Comparison of ENCODE assay signal across 8 mouse cellular contexts in the genomic region with DNA sequence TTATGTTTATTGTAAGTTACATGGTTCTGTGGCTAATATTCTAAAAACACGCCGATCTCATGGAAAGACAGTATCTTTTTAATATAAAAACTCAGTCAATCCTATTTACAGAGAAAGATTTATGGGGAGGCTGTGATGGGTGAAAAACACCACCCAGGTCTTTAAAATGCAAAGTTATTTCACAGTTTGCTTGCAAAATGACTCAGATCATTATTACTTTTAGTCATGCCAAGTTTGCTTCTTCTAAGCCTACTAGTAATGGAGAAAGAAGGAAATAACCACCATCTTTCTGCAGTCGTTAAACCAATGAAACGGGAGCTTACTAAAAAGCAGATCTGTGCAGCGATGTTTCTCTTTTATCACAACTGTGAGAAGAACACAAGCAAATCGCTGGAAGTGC. TPM values are rescaled to one million over a fixed set of nuclear protein-coding genes. Genes with fewer than 3 reads are reported as not detected.
A peak's percentile ranks its signal among the peaks of the same experiment; 100 is the strongest.
DNase-seq lines count a peak whose midpoint lies in the region; ATAC-seq lines count a peak whose summit lies in the region.

No protein-coding gene starts in this region.

- no peak overlapping the region for H3K9ac ChIP-seq in hindbrain, embryonic 11.5 days (ENCODE audit: low read depth, low read length)

- peak overlapping the region; percentile 88 for H3K4me3 ChIP-seq in heart, embryonic 10.5 days
- H3K4me3 ChIP-seq in hindbrain, embryonic 11.5 days (ENCODE audit: low read depth, low read length) = peak overlapping the region; percentile 59
- peak overlapping the region; percentile 71 for H3K4me3 ChIP-seq in midbrain, embryonic 10.5 days

- no peak overlapping the region for H3K27ac ChIP-seq in heart, embryonic 10.5 days
- H3K27ac ChIP-seq in hindbrain, embryonic 11.5 days (ENCODE audit: low read depth, low read length) = no peak overlapping the region
- no peak overlapping the region for H3K27ac ChIP-seq in midbrain, embryonic 10.5 days (replicated peaks)

- no peaks in the 10 kb centered on the region for H3K9me3 ChIP-seq in heart, embryonic 10.5 days
- no peaks in the 10 kb centered on the region for H3K9me3 ChIP-seq in hindbrain, embryonic 11.5 days (ENCODE audit: control insufficient read depth, low read length)
- no peaks in the 10 kb centered on the region for H3K9me3 ChIP-seq in midbrain, embryonic 10.5 days (replicated peaks)

- peaks cover 2% of the 10 kb centered on the region; the same call in 1 of the 2 replicates for H3K4me1 ChIP-seq in heart, embryonic 10.5 days
- no peaks in the 10 kb centered on the region for H3K4me1 ChIP-seq in hindbrain, embryonic 11.5 days (replicated peaks; ENCODE audit: control insufficient read depth, insufficient read depth, low read length)
- peaks cover 13% of the 10 kb centered on the region for H3K4me1 ChIP-seq in midbrain, embryonic 10.5 days

- intact Hi-C loops in heart, postnatal 14 days (cut with DNase I) = loop anchor here (5.0 kb wide), 1 partner anchor 271 kb away; no protein-coding TSS in a partner anchor

- no peaks in the 10 kb centered on the region for H3K27me3 ChIP-seq in heart, embryonic 10.5 days (ENCODE audit: insufficient read depth, poor library complexity, severe bottlenecking)
- H3K27me3 ChIP-seq in hindbrain, embryonic 11.5 days (ENCODE audit: control insufficient read depth, insufficient read depth, low read length) = no peaks in the 10 kb centered on the region
- H3K27me3 ChIP-seq in midbrain, embryonic 10.5 days (ENCODE audit: low read depth, poor library complexity, severe bottlenecking) = peaks cover 22% of the 10 kb centered on the region

- WGBS in heart, embryonic 10.5 days = 37% methylated on average over 6 of the region's 6 CpGs
- WGBS in hindbrain, embryonic 11.5 days = 44% methylated on average over 6 of the region's 6 CpGs
- WGBS in midbrain, embryonic 10.5 days = 42% methylated on average over 6 of the region's 6 CpGs

- DNase-seq in heart, embryonic 10.5 days (ENCODE audit: low spot score) = no peak
- no peak for DNase-seq in heart, postnatal 14 days
- DNase-seq in Muller cell, postnatal 12 days (ENCODE audit: inconsistent ontology term) = peak; percentile 7
- DNase-seq in hindbrain, embryonic 11.5 days (ENCODE audit: low spot score) = no peak
- no peak for DNase-seq in midbrain, embryonic 10.5 days (ENCODE audit: low spot score)
- no peak for DNase-seq in adrenal gland, adult 2 months
- DNase-seq in adrenal gland, adult 8-10 months = no peak
- no peak for DNase-seq in kidney, postnatal 36 days

- no peaks in the 10 kb centered on the region for H3K36me3 ChIP-seq in heart, embryonic 10.5 days
- H3K36me3 ChIP-seq in hindbrain, embryonic 11.5 days (ENCODE audit: control insufficient read depth, insufficient read depth, low read length) = no peaks in the 10 kb centered on the region
- H3K36me3 ChIP-seq in midbrain, embryonic 10.5 days = no peaks in the 10 kb centered on the region

- H3K4me2 ChIP-seq in hindbrain, embryonic 11.5 days (replicated peaks; ENCODE audit: low read depth, low read length) = peak overlapping the region; percentile 90; the same call in 1 of the 2 replicates

- no peak for ATAC-seq in hindbrain, embryonic 11.5 days (ENCODE audit: low FRiP score)

RNA-seq across cellular contexts. Expression of a gene that starts 1.4 kb away (rescaled TPM):
- 17.8 and 21.2 TPM in 2 replicates for polyA plus RNA-seq in heart, embryonic 10.5 days (2016; fragmentation: Nextera tagmentation; extraction: Ambion mirVana)
- total RNA-seq in heart, postnatal 14 days (2021) = 10 to 100 TPM; 11.4 to 12.2 TPM
- polyA plus RNA-seq in hindbrain, embryonic 11.5 days (2014; fragmentation: Nextera tagmentation; extraction: Ambion mirVana) = 25.8 and 27.6 TPM in 2 replicates
- 19.4 and 21.3 TPM in 2 replicates for polyA plus RNA-seq in midbrain, embryonic 10.5 days (2016; fragmentation: Nextera tagmentation; extraction: Ambion mirVana)
- total RNA-seq in adrenal gland, adult 2 months (2021) = 10 to 100 TPM; 29.3 to 29.8 TPM
- 9.4 and 10.1 TPM in 2 replicates for polyA plus RNA-seq in adrenal gland, adult 2 months (2012; rRNA removed)
- 10 to 100 TPM; 15.6 to 30.9 (median 27.5) TPM for total RNA-seq in adrenal gland, adult 8-10 months (2022)
